Mouse (Mus musculus): ENCODE data around the gene Bcdin3d. TPM values are rescaled to one million over a fixed set of nuclear protein-coding genes. Genes with fewer than 3 reads are reported as not detected.

Gene Bcdin3d
- polyA plus RNA-seq, 1 experiment from 2014 or later: 10.8 TPM

GRCm38 (mm10) chr15:99471677-99472063 is 2.9 kb downstream of the Bcdin3d start:
- H3K27me3 ChIP-seq: no peaks in the 10 kb centered on the region
- H3K4me2 ChIP-seq: no peak overlapping the region
- 69% methylated on average over 14 of the region's 14 CpGs for WGBS
- H3K4me3 ChIP-seq: no peak overlapping the region
- peaks cover 32% of the 10 kb centered on the region for H3K4me1 ChIP-seq (replicated peaks)
- no peak overlapping the region for H3K9ac ChIP-seq
- H3K27ac ChIP-seq: no peak overlapping the region
- H3K36me3 ChIP-seq: no peaks in the 10 kb centered on the region
- no peaks in the 10 kb centered on the region for H3K9me3 ChIP-seq (replicated peaks)
- ATAC-seq (replicated peaks; ENCODE audit: insufficient number of reproducible peaks, insufficient read depth, low FRiP score, low read depth): no peak

- Histone ChIP-seq H3K9ac (no peak overlapping the region), H3K9me3 (replicated peaks) (no peaks in the 10 kb centered on the region), H3K27me3 (no peaks in the 10 kb centered on the region), H3K36me3 (no peaks in the 10 kb centered on the region), H3K27ac (peak overlapping the region; percentile 31; the same call in 1 of the 2 replicates), H3K4me3 (no peak overlapping the region), H3K4me1 (replicated peaks) (peaks cover 32% of the 10 kb centered on the region), H3K4me2 (peak overlapping the region; percentile 35)
- 53% methylated on average over 17 of the region's 17 CpGs for WGBS
- ATAC-seq (replicated peaks; ENCODE audit: insufficient number of reproducible peaks, insufficient read depth, low FRiP score, low read depth): no peak
Observed at GRCm38 (mm10) chr15:99470971-99471676, 3.4 kb downstream of the Bcdin3d start.

- no peaks in the 10 kb centered on the region for H3K36me3 ChIP-seq
- no peak overlapping the region for H3K4me2 ChIP-seq
- peak overlapping the region; percentile 31 for H3K27ac ChIP-seq
- no peak overlapping the region for H3K9ac ChIP-seq
- no peaks in the 10 kb centered on the region for H3K27me3 ChIP-seq
- peaks cover 32% of the 10 kb centered on the region for H3K4me1 ChIP-seq (replicated peaks)
- no peak overlapping the region for H3K4me3 ChIP-seq
- H3K9me3 ChIP-seq (replicated peaks): no peaks in the 10 kb centered on the region
- ATAC-seq (replicated peaks; ENCODE audit: insufficient number of reproducible peaks, insufficient read depth, low FRiP score, low read depth): no peak
- WGBS: 78% methylated on average over 31 of the region's 31 CpGs
Observed at GRCm38 (mm10) chr15:99470224-99470761, 4.2 kb downstream of the Bcdin3d start.

GRCm38 (mm10) chr15:99469736-99470135 is 4.8 kb downstream of the Bcdin3d start:
- 79% methylated on average over 4 of the region's 4 CpGs for WGBS
- peak overlapping the region; percentile 31 for H3K27ac ChIP-seq
- no peak for ATAC-seq (replicated peaks; ENCODE audit: insufficient number of reproducible peaks, insufficient read depth, low FRiP score, low read depth)

GRCm38 (mm10) chr15:99469067-99469466 is 5.5 kb downstream of the Bcdin3d start:
- Histone ChIP-seq H3K9ac (no peak overlapping the region), H3K27ac (no peak overlapping the region), H3K36me3 (no peaks in the 10 kb centered on the region), H3K4me1 (replicated peaks) (peaks cover 28% of the 10 kb centered on the region), H3K4me3 (no peak overlapping the region), H3K27me3 (no peaks in the 10 kb centered on the region), H3K9me3 (replicated peaks) (no peaks in the 10 kb centered on the region), H3K4me2 (no peak overlapping the region)
- 35% methylated on average over 3 of the region's 3 CpGs for WGBS
- no peak for ATAC-seq (replicated peaks; ENCODE audit: insufficient number of reproducible peaks, insufficient read depth, low FRiP score, low read depth)

More at GRCm38 (mm10) chr15:99469736-99470135, 4.8 kb downstream of the Bcdin3d start:
- no peaks in the 10 kb centered on the region for H3K9me3 ChIP-seq (replicated peaks)
- no peak overlapping the region for H3K4me3 ChIP-seq
- no peak overlapping the region for H3K4me2 ChIP-seq
- H3K9ac ChIP-seq: no peak overlapping the region
- H3K4me1 ChIP-seq (replicated peaks): peaks cover 29% of the 10 kb centered on the region
- H3K36me3 ChIP-seq: no peaks in the 10 kb centered on the region
- no peaks in the 10 kb centered on the region for H3K27me3 ChIP-seq

- no peak for ATAC-seq (replicated peaks; ENCODE audit: insufficient number of reproducible peaks, insufficient read depth, low FRiP score, low read depth)
- WGBS: 67% methylated on average over 13 of the region's 13 CpGs
- Histone ChIP-seq H3K4me3 (no peak overlapping the region), H3K9ac (no peak overlapping the region), H3K27me3 (no peaks in the 10 kb centered on the region), H3K9me3 (replicated peaks) (no peaks in the 10 kb centered on the region), H3K36me3 (no peaks in the 10 kb centered on the region), H3K27ac (no peak overlapping the region), H3K4me1 (replicated peaks) (peaks cover 10% of the 10 kb centered on the region), H3K4me2 (no peak overlapping the region)
Observed at GRCm38 (mm10) chr15:99463194-99463593, 11.3 kb downstream of the Bcdin3d start.

- peak within 1 kb of the TSS; percentile 80 for H3K4me2 ChIP-seq
- ATAC-seq (replicated peaks; ENCODE audit: insufficient number of reproducible peaks, insufficient read depth, low FRiP score, low read depth): peak; percentile 97
- WGBS: under 1% methylated on average over 45 of the region's 45 CpGs
- peak within 1 kb of the TSS; percentile 92 for H3K27ac ChIP-seq
- H3K27me3 ChIP-seq: no peaks in the 10 kb centered on the region
- H3K4me3 ChIP-seq: peak within 1 kb of the TSS; percentile 90
- H3K9ac ChIP-seq: peak within 1 kb of the TSS; percentile 79
- no peaks in the 10 kb centered on the region for H3K36me3 ChIP-seq
- peaks cover 40% of the 10 kb centered on the region for H3K4me1 ChIP-seq (replicated peaks)
- no peaks in the 10 kb centered on the region for H3K9me3 ChIP-seq (replicated peaks)
Observed at GRCm38 (mm10) chr15:99457606-99458401, 16.7 kb downstream of the Bcdin3d start, which contains the start of gene Nckap5l. Gene Nckap5l, minus strand, starts transcription at chr15:99457748.

GRCm38 (mm10) chr15:99456963-99457605 is 17.4 kb downstream of the Bcdin3d start:
- ATAC-seq (replicated peaks; ENCODE audit: insufficient number of reproducible peaks, insufficient read depth, low FRiP score, low read depth): peak; percentile 71
- under 1% methylated on average over 41 of the region's 43 CpGs for WGBS
- H3K9ac ChIP-seq: peak overlapping the region; percentile 79
- H3K4me3 ChIP-seq: peak overlapping the region; percentile 90
- H3K27me3 ChIP-seq: no peaks in the 10 kb centered on the region
- H3K9me3 ChIP-seq (replicated peaks): no peaks in the 10 kb centered on the region
- peak overlapping the region; percentile 92 for H3K27ac ChIP-seq
- H3K36me3 ChIP-seq: no peaks in the 10 kb centered on the region
- peak overlapping the region; percentile 80 for H3K4me2 ChIP-seq
- H3K4me1 ChIP-seq (replicated peaks): peaks cover 45% of the 10 kb centered on the region

GRCm38 (mm10) chr15:99456338-99456962 is 18.1 kb downstream of the Bcdin3d start:
- no peak for ATAC-seq (replicated peaks; ENCODE audit: insufficient number of reproducible peaks, insufficient read depth, low FRiP score, low read depth)
- H3K9me3 ChIP-seq (replicated peaks): no peaks in the 10 kb centered on the region
- H3K27ac ChIP-seq: peak overlapping the region; percentile 92
- H3K27me3 ChIP-seq: no peaks in the 10 kb centered on the region
- H3K9ac ChIP-seq: peak overlapping the region; percentile 79
- no peaks in the 10 kb centered on the region for H3K36me3 ChIP-seq
- H3K4me3 ChIP-seq: peak overlapping the region; percentile 90
- WGBS: 13% methylated on average over 7 of the region's 7 CpGs
- peaks cover 49% of the 10 kb centered on the region for H3K4me1 ChIP-seq (replicated peaks)
- peak overlapping the region; percentile 80 for H3K4me2 ChIP-seq

GRCm38 (mm10) chr15:99455415-99455814 is 19.1 kb downstream of the Bcdin3d start:
- H3K9me3 ChIP-seq (replicated peaks): no peaks in the 10 kb centered on the region
- peak overlapping the region; percentile 90; the same call in 1 of the 2 replicates for H3K4me3 ChIP-seq
- ATAC-seq (replicated peaks; ENCODE audit: insufficient number of reproducible peaks, insufficient read depth, low FRiP score, low read depth): no peak
- H3K4me1 ChIP-seq (replicated peaks): peaks cover 56% of the 10 kb centered on the region
- no peaks in the 10 kb centered on the region for H3K36me3 ChIP-seq
- no peaks in the 10 kb centered on the region for H3K27me3 ChIP-seq
- H3K27ac ChIP-seq: peak overlapping the region; percentile 92; the same call in 1 of the 2 replicates
- peak overlapping the region; percentile 80; the same call in 1 of the 2 replicates for H3K4me2 ChIP-seq
- H3K9ac ChIP-seq: no peak overlapping the region
- 75% methylated on average over 3 of the region's 3 CpGs for WGBS

Data from heart, embryonic 15.5 days (tissue).